ENCODE assay signal across 9 mouse cellular contexts in the genomic region with DNA sequence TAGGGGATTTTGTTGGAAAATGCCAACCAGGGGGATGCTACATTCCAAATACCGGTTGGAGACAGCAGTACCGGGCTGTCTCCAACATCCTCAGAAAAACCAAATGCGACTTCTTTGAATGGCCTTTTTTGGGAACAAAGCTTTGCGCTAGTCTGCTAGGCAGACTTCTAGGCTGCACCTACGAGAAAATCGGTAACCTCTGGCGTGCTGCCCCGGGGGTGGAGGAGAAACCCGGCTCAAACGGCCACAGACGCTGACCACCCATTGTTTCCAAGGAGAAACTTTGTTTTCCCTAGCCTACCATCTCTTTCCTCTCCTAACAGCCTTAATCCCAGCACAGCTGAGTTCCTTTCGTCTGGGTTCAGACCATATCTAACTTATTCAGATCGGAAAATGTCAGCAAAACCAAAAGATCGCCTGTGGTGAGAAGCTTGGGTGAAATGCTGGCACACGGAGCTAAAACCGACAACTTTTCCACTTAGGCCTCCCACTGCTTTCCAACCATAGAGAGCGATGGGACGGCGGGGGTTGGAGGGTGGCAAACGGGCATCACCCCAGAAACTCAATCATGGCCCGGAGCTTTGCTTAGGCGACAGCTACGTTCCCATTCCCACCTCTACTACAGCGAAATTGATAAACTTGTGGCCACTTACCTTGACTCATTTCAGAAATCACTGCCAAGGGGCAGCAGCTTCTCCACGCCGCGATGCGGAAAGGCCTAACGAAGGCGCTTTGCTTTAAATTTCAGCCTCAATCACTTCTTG. TPM values are rescaled to one million over a fixed set of nuclear protein-coding genes. Genes with fewer than 3 reads are reported as not detected.
A peak's percentile ranks its signal among the peaks of the same experiment; 100 is the strongest.
DNase-seq lines count a peak whose midpoint lies in the region; ATAC-seq and TF ChIP-seq lines count a peak whose summit lies in the region.
"Had no signal": no experiment of that assay in that cellular context is flagged by ENCODE, and none has a peak within 500 bp of the region (broad histone marks: within the 10 kb centered on the region; RNA-seq: fewer than 3 reads in every experiment).

No protein-coding gene starts in this region.

- H3K27me3 ChIP-seq in forebrain, embryonic 10.5 days (ENCODE audit: poor library complexity, severe bottlenecking) = peaks cover 100% of the 10 kb centered on the region
- peaks cover 99% of the 10 kb centered on the region for H3K27me3 ChIP-seq in forebrain, embryonic 15.5 days
- peaks cover 98% of the 10 kb centered on the region for H3K27me3 ChIP-seq in lung, postnatal 0 days (replicated peaks; ENCODE audit: insufficient read depth, low read length)
- peaks cover 86% of the 10 kb centered on the region for H3K27me3 ChIP-seq in hindbrain, embryonic 16.5 days (replicated peaks; ENCODE audit: control insufficient read depth, insufficient read depth, low read length)
- H3K27me3 ChIP-seq in neural tube, embryonic 12.5 days (replicated peaks) = peaks cover 77% of the 10 kb centered on the region

- H3K4me1 ChIP-seq in forebrain, embryonic 10.5 days = peaks cover 8% of the 10 kb centered on the region
- H3K4me1 ChIP-seq in forebrain, embryonic 15.5 days = 0 out of 2 replicates have a peak, but pooled peaks cover 3% of the 10 kb centered on the region
- H3K4me1 ChIP-seq in lung, postnatal 0 days (ENCODE audit: insufficient read depth, low read depth, low read length) = no peaks in the 10 kb centered on the region; the same call in 1 of the 2 replicates
- peaks cover 4% of the 10 kb centered on the region; the same call in 1 of the 2 replicates for H3K4me1 ChIP-seq in hindbrain, embryonic 16.5 days (ENCODE audit: control insufficient read depth, insufficient read depth, low read depth, low read length)
- H3K4me1 ChIP-seq in neural tube, embryonic 12.5 days = 0 out of 2 replicates have a peak, but pooled peaks cover 15% of the 10 kb centered on the region

- no peaks in the 10 kb centered on the region for H3K9me3 ChIP-seq in forebrain, embryonic 10.5 days
- no peaks in the 10 kb centered on the region for H3K9me3 ChIP-seq in forebrain, embryonic 15.5 days
- no peaks in the 10 kb centered on the region for H3K9me3 ChIP-seq in lung, postnatal 0 days (ENCODE audit: low read length)
- no peaks in the 10 kb centered on the region for H3K9me3 ChIP-seq in hindbrain, embryonic 16.5 days (ENCODE audit: control insufficient read depth, low read length)
- no peaks in the 10 kb centered on the region for H3K9me3 ChIP-seq in neural tube, embryonic 12.5 days

- H3K4me3 ChIP-seq in forebrain, embryonic 10.5 days = peak overlapping the region; percentile 24; the same call in 1 of the 2 replicates
- H3K4me3 ChIP-seq in forebrain, embryonic 15.5 days = no peak overlapping the region
- H3K4me3 ChIP-seq in lung, postnatal 0 days (ENCODE audit: low read depth, low read length) = no peak overlapping the region
- H3K4me3 ChIP-seq in hindbrain, embryonic 16.5 days (ENCODE audit: low read length) = no peak overlapping the region; the same call in 1 of the 2 replicates
- H3K4me3 ChIP-seq in neural tube, embryonic 12.5 days = peak overlapping the region; percentile 46

- H3K27ac ChIP-seq in forebrain, embryonic 10.5 days = no peak overlapping the region
- no peak overlapping the region for H3K27ac ChIP-seq in forebrain, embryonic 15.5 days (replicated peaks)
- H3K27ac ChIP-seq in lung, postnatal 0 days (ENCODE audit: low read length) = no peak overlapping the region
- H3K27ac ChIP-seq in hindbrain, embryonic 16.5 days (ENCODE audit: low read depth, low read length) = no peak overlapping the region
- H3K27ac ChIP-seq in neural tube, embryonic 12.5 days = peak overlapping the region; percentile 79

- 2% methylated on average over 30 of the region's 30 CpGs for WGBS in forebrain, embryonic 10.5 days
- WGBS in forebrain, embryonic 15.5 days = 3% methylated on average over 30 of the region's 30 CpGs
- WGBS in lung, postnatal 0 days = 3% methylated on average over 30 of the region's 30 CpGs
- 2% methylated on average over 30 of the region's 30 CpGs for WGBS in hindbrain, embryonic 16.5 days
- under 1% methylated on average over 30 of the region's 30 CpGs for WGBS in neural tube, embryonic 12.5 days

- H3K4me2 ChIP-seq in forebrain, embryonic 15.5 days (replicated peaks) = no peak overlapping the region
- 0 out of 2 replicates have a peak overlapping the region, but pooled peaks have one; percentile 17 for H3K4me2 ChIP-seq in lung, postnatal 0 days (replicated peaks; ENCODE audit: low read depth, low read length)
- H3K4me2 ChIP-seq in hindbrain, embryonic 16.5 days (ENCODE audit: low read length) = 0 out of 2 replicates have a peak overlapping the region, but pooled peaks have one; percentile 6
- H3K4me2 ChIP-seq in neural tube, embryonic 12.5 days (replicated peaks) = peak overlapping the region; percentile 74

- no peak for TF ChIP-seq CTCF in lung, postnatal 0 days (IDR thresholded peaks at IDR 0.05)

- no peak for TF ChIP-seq EP300 in lung, postnatal 0 days (IDR thresholded peaks at IDR 0.05)

- DNase-seq in forebrain, embryonic 10.5 days (ENCODE audit: extremely low spot score, low spot score) = no peak
- no peak for DNase-seq in lung, postnatal 0 days (ENCODE audit: low spot score)
- DNase-seq in lung, postnatal 25 days (ENCODE audit: low spot score) = no peak
- DNase-seq in layer of hippocampus, adult 11-12 months (ENCODE audit: low spot score) = no peak
- no peak for DNase-seq in layer of hippocampus, postnatal 10 days (ENCODE audit: low spot score in 2 of 2)

- no peak overlapping the region for H3K9ac ChIP-seq in forebrain, embryonic 15.5 days (replicated peaks)
- H3K9ac ChIP-seq in lung, postnatal 0 days (replicated peaks; ENCODE audit: low read depth) = no peak overlapping the region
- no peak overlapping the region for H3K9ac ChIP-seq in hindbrain, embryonic 16.5 days (ENCODE audit: low read depth, low read length)
- peak overlapping the region; percentile 86 for H3K9ac ChIP-seq in neural tube, embryonic 12.5 days

- ATAC-seq in forebrain, embryonic 15.5 days (replicated peaks) = no peak
- ATAC-seq in lung, postnatal 0 days = no peak
- ATAC-seq in hindbrain, embryonic 16.5 days = no peak
- no peak for ATAC-seq in neural tube, embryonic 12.5 days (ENCODE audit: low FRiP score, low read depth)

- H3K36me3 ChIP-seq in forebrain, embryonic 10.5 days (replicated peaks) = no peaks in the 10 kb centered on the region
- H3K36me3 ChIP-seq in forebrain, embryonic 15.5 days = no peaks in the 10 kb centered on the region
- no peaks in the 10 kb centered on the region for H3K36me3 ChIP-seq in lung, postnatal 0 days (ENCODE audit: insufficient read depth, low read length)
- H3K36me3 ChIP-seq in hindbrain, embryonic 16.5 days (ENCODE audit: control insufficient read depth, insufficient read depth, low read length) = no peaks in the 10 kb centered on the region
- H3K36me3 ChIP-seq in neural tube, embryonic 12.5 days = no peaks in the 10 kb centered on the region

RNA-seq across cellular contexts. Expression of a gene that starts 0.8 kb away (rescaled TPM):
- polyA plus RNA-seq in forebrain, embryonic 10.5 days (2016; fragmentation: Nextera tagmentation; extraction: Ambion mirVana) = not detected in 2 replicates
- polyA plus RNA-seq in forebrain, embryonic 15.5 days (2015; fragmentation: Nextera tagmentation; extraction: Ambion mirVana) = not detected in 2 replicates
- not detected in 2 replicates for polyA plus RNA-seq in lung, postnatal 0 days (2015; fragmentation: Nextera tagmentation; extraction: Ambion mirVana)
- polyA plus RNA-seq in hindbrain, embryonic 16.5 days (2015; fragmentation: Nextera tagmentation; extraction: Ambion mirVana) = 0.70 TPM in 1 of 2 replicates, not detected in the other
- polyA plus RNA-seq in neural tube, embryonic 12.5 days (2016; fragmentation: Nextera tagmentation; extraction: Ambion mirVana) = 108 and 119 TPM in 2 replicates
- not detected for total RNA-seq in layer of hippocampus, postnatal 10 days (2021)

RNA-seq across cellular contexts. Expression of a gene that starts 5.8 kb away (rescaled TPM):
- not detected in 2 replicates for polyA plus RNA-seq in forebrain, embryonic 10.5 days (2016; fragmentation: Nextera tagmentation; extraction: Ambion mirVana)
- polyA plus RNA-seq in forebrain, embryonic 15.5 days (2015; fragmentation: Nextera tagmentation; extraction: Ambion mirVana) = not detected in 2 replicates
- polyA plus RNA-seq in lung, postnatal 0 days (2015; fragmentation: Nextera tagmentation; extraction: Ambion mirVana) = not detected in 2 replicates
- polyA plus RNA-seq in hindbrain, embryonic 16.5 days (2015; fragmentation: Nextera tagmentation; extraction: Ambion mirVana) = not detected in 2 replicates
- 10.8 and 13.4 TPM in 2 replicates for polyA plus RNA-seq in neural tube, embryonic 12.5 days (2016; fragmentation: Nextera tagmentation; extraction: Ambion mirVana)
- total RNA-seq in layer of hippocampus, postnatal 10 days (2021) = not detected
- polyA plus RNA-seq: large intestine, adult 2 months had no signal

RNA-seq across cellular contexts. Expression of a gene that starts 8.9 kb away (rescaled TPM):
- polyA plus RNA-seq in forebrain, embryonic 10.5 days (2016; fragmentation: Nextera tagmentation; extraction: Ambion mirVana) = not detected in 2 replicates
- not detected in 2 replicates for polyA plus RNA-seq in forebrain, embryonic 15.5 days (2015; fragmentation: Nextera tagmentation; extraction: Ambion mirVana)
- polyA plus RNA-seq in lung, postnatal 0 days (2015; fragmentation: Nextera tagmentation; extraction: Ambion mirVana) = 0.06 and 0.07 TPM in 2 replicates
- polyA plus RNA-seq in hindbrain, embryonic 16.5 days (2015; fragmentation: Nextera tagmentation; extraction: Ambion mirVana) = 0.48 and 2.4 TPM in 2 replicates
- polyA plus RNA-seq in neural tube, embryonic 12.5 days (2016; fragmentation: Nextera tagmentation; extraction: Ambion mirVana) = 124 and 131 TPM in 2 replicates
- not detected for total RNA-seq in layer of hippocampus, postnatal 10 days (2021)

RNA-seq across cellular contexts. Expression of a gene that starts 18.2 kb away (rescaled TPM):
- polyA plus RNA-seq in forebrain, embryonic 10.5 days (2016; fragmentation: Nextera tagmentation; extraction: Ambion mirVana) = not detected in 2 replicates
- not detected in 2 replicates for polyA plus RNA-seq in forebrain, embryonic 15.5 days (2015; fragmentation: Nextera tagmentation; extraction: Ambion mirVana)
- 7.5 and 8.7 TPM in 2 replicates for polyA plus RNA-seq in lung, postnatal 0 days (2015; fragmentation: Nextera tagmentation; extraction: Ambion mirVana)
- polyA plus RNA-seq in hindbrain, embryonic 16.5 days (2015; fragmentation: Nextera tagmentation; extraction: Ambion mirVana) = 9.0 and 21.1 TPM in 2 replicates
- 81.2 and 102 TPM in 2 replicates for polyA plus RNA-seq in neural tube, embryonic 12.5 days (2016; fragmentation: Nextera tagmentation; extraction: Ambion mirVana)
- total RNA-seq in layer of hippocampus, postnatal 10 days (2021) = not detected

RNA-seq across cellular contexts. Expression of a gene that starts 20.9 kb away (rescaled TPM):
- not detected in 2 replicates for polyA plus RNA-seq in forebrain, embryonic 10.5 days (2016; fragmentation: Nextera tagmentation; extraction: Ambion mirVana)
- not detected in 2 replicates for polyA plus RNA-seq in forebrain, embryonic 15.5 days (2015; fragmentation: Nextera tagmentation; extraction: Ambion mirVana)
- 0.12 TPM in 1 of 2 replicates, not detected in the other for polyA plus RNA-seq in lung, postnatal 0 days (2015; fragmentation: Nextera tagmentation; extraction: Ambion mirVana)
- polyA plus RNA-seq in hindbrain, embryonic 16.5 days (2015; fragmentation: Nextera tagmentation; extraction: Ambion mirVana) = not detected in 2 replicates
- polyA plus RNA-seq in neural tube, embryonic 12.5 days (2016; fragmentation: Nextera tagmentation; extraction: Ambion mirVana) = 0.10 and 1.3 TPM in 2 replicates
- not detected for total RNA-seq in layer of hippocampus, postnatal 10 days (2021)
- polyA plus RNA-seq: large intestine, adult 2 months had no signal

Comparison
In these comparisons a context has a peak if more than half of its experiments do, and no peak if none do; other contexts are left out.
1. H3K4me3 ChIP-seq: peak in forebrain, embryonic 10.5 days (single experiment) and neural tube, embryonic 12.5 days (single experiment); none in forebrain, embryonic 15.5 days (single experiment), lung, postnatal 0 days (single experiment) and hindbrain, embryonic 16.5 days (single experiment).
2. RNA of a gene that starts 0.8 kb away (polyA plus RNA-seq): 108 to 119 TPM in neural tube, embryonic 12.5 days; 0.70 TPM in hindbrain, embryonic 16.5 days, not detected in forebrain, embryonic 15.5 days, not detected in forebrain, embryonic 10.5 days and not detected in lung, postnatal 0 days; every median in the first group is over 10 times any median in the second.
3. RNA of a gene that starts 5.8 kb away (polyA plus RNA-seq): 10.8 to 13.4 TPM in neural tube, embryonic 12.5 days; not detected in forebrain, embryonic 10.5 days, not detected in forebrain, embryonic 15.5 days, not detected in lung, postnatal 0 days and not detected in hindbrain, embryonic 16.5 days; every median in the first group is over 10 times any median in the second.
4. RNA of a gene that starts 8.9 kb away (polyA plus RNA-seq): 124 to 131 TPM in neural tube, embryonic 12.5 days; 0.48 to 2.4 TPM in hindbrain, embryonic 16.5 days, not detected in forebrain, embryonic 15.5 days, not detected in forebrain, embryonic 10.5 days and 0.06 to 0.07 TPM in lung, postnatal 0 days; every median in the first group is over 10 times any median in the second.